Mouse (Mus musculus) midbrain, postnatal 0 days (tissue): Measurements from ENCODE around the gene Atad5. TPM values are rescaled to one million over a fixed set of nuclear protein-coding genes. Genes with fewer than 3 reads are reported as not detected.

Experiments used
- ATAC-seq: fragments of 200-750 bp; cut with Nextera tagmentation; 2 replicates; pipeline ENCODE4 v1.8.0; 2017; ENCODE audit warnings: moderate number of reproducible peaks, mild to moderate bottlenecking, moderate TSS enrichment, moderate library complexity; ENCODE audit not compliant: low FRiP score
- DNase-seq: peaks from one replicate; pipeline ENCODE4 v3.0.0-alpha.2; 2015; ENCODE audit warnings: low spot score
- H3K27ac ChIP-seq: fragments of 300-500 bp; sonication (generic); 2 replicates; pipeline ENCODE4 v1.5.1; 2014; ENCODE audit warnings: low read depth, mild to moderate bottlenecking, low read length, mixed read lengths
- H3K27me3 ChIP-seq: fragments of 300-500 bp; sonication (generic); 2 replicates; pipeline ENCODE4 v1.6.1; 2014; ENCODE audit warnings: low read length, control low read depth, mixed read lengths; ENCODE audit not compliant: insufficient read depth
- H3K36me3 ChIP-seq: fragments of 300-500 bp; sonication (generic); 2 replicates; pipeline ENCODE4 v1.6.1; 2014; ENCODE audit warnings: low read length, control low read depth, mixed read lengths; ENCODE audit not compliant: insufficient read depth
- H3K4me1 ChIP-seq: fragments of 300-500 bp; sonication (generic); 2 replicates; pipeline ENCODE4 v1.6.1; 2014; ENCODE audit warnings: mild to moderate bottlenecking, control low read depth, antibody characterized with exemption, low read length, mixed read lengths; ENCODE audit not compliant: insufficient read depth
- H3K4me2 ChIP-seq: fragments of 300-500 bp; sonication (generic); 2 replicates; pipeline ENCODE4 v1.6.1; 2014; ENCODE audit warnings: low read depth, mild to moderate bottlenecking, low read length, mixed read lengths; ENCODE audit not compliant: poor library complexity, severe bottlenecking
- H3K4me3 ChIP-seq: fragments of 300-500 bp; sonication (generic); 2 replicates; pipeline ENCODE4 v1.5.1; 2014; ENCODE audit warnings: low read depth, mild to moderate bottlenecking, low read length, moderate library complexity
- H3K9ac ChIP-seq: fragments of 300-500 bp; sonication (generic); replicated peaks from 2 replicates; pipeline ENCODE4 v1.6.1; 2014; ENCODE audit warnings: mild to moderate bottlenecking, low read length, moderate library complexity, mixed read lengths; ENCODE audit not compliant: poor library complexity, severe bottlenecking
- H3K9me3 ChIP-seq: fragments of 300-500 bp; sonication (generic); 2 replicates; pipeline ENCODE4 v1.6.1; 2016; ENCODE audit warnings: low read length, control low read depth
- CTCF ChIP-seq: IDR thresholded peaks from 2 replicates; pipeline ENCODE4 v1.5.1; 2016; ENCODE audit warnings: antibody characterized with exemption, mild to moderate bottlenecking
- WGBS: fragments of 180-500 bp; shearing (Covaris S2); extraction: QIAGEN DNeasy Blood & Tissue Kit; methylation state at CpG from one replicate; pipeline ENCODE4 v1.1.7; 2014; 5-methylcytosine and 5-hydroxymethylcytosine counted together
- polyA plus RNA-seq: library from polyadenylated mRNA; unstranded; fragments of >200 nt; fragmentation: Nextera tagmentation; extraction: Ambion mirVana; gene quantifications from 2 replicates; pipeline ENCODE4 v1.2.1, GENCODE M21; 2015
- total RNA-seq: library from RNA; depleted of rRNA; stranded (reverse); fragments of >200 nt; gene quantifications from 2 replicates; pipeline ENCODE4 v1.2.3, GENCODE M21; 2014

Gene Atad5
- total and polyA plus RNA-seq, 2 experiments from 2014 or later: 3.3 to 5.6 TPM

GRCm38 (mm10) chr11:80079751-80080150 lies 9.4 kb upstream of the Atad5 start:
- peak overlapping the region; percentile 87 for H3K4me3 ChIP-seq
- 60% methylated on average over 6 of the region's 6 CpGs for WGBS
- peak overlapping the region; percentile 80 for H3K4me2 ChIP-seq
- H3K9ac ChIP-seq: peak overlapping the region; percentile 78
- H3K36me3 ChIP-seq: no peaks in the 10 kb centered on the region
- no peak overlapping the region for H3K27ac ChIP-seq
- H3K4me1 ChIP-seq: no peaks in the 10 kb centered on the region
- no peaks in the 10 kb centered on the region for H3K27me3 ChIP-seq
- DNase-seq (no peak), ATAC-seq (no peak)
- TF ChIP-seq CTCF: no peak
- H3K9me3 ChIP-seq: no peaks in the 10 kb centered on the region

- TF ChIP-seq CTCF: no peak
These were observed 8.8 kb upstream of the Atad5 start for GRCm38 (mm10) chr11:80080381-80080825.

GRCm38 (mm10) chr11:80080826-80081728 lies 8.1 kb upstream of the Atad5 start, which contains the start of gene Crlf3:
Gene Crlf3, minus strand, starts transcription at chr11:80080991.
- Histone ChIP-seq H3K27me3 (no peaks in the 10 kb centered on the region), H3K9ac (peak within 1 kb of the TSS; percentile 78), H3K4me3 (peak within 1 kb of the TSS; percentile 87), H3K9me3 (no peaks in the 10 kb centered on the region), H3K4me2 (peak within 1 kb of the TSS; percentile 80), H3K27ac (peak within 1 kb of the TSS; percentile 70), H3K4me1 (no peaks in the 10 kb centered on the region), H3K36me3 (no peaks in the 10 kb centered on the region)
- DNase-seq (peak; percentile 90), ATAC-seq (peak; percentile 95)
- WGBS: 5% methylated on average over 55 of the region's 55 CpGs
- TF ChIP-seq CTCF: peak; percentile 45

More at GRCm38 (mm10) chr11:80080381-80080825, 8.8 kb upstream of the Atad5 start:
- Histone ChIP-seq H3K4me2 (peak overlapping the region; percentile 80), H3K27ac (peak overlapping the region; percentile 70; the same call in 1 of the 2 replicates), H3K4me1 (no peaks in the 10 kb centered on the region), H3K36me3 (no peaks in the 10 kb centered on the region), H3K4me3 (peak overlapping the region; percentile 87), H3K9me3 (no peaks in the 10 kb centered on the region), H3K27me3 (no peaks in the 10 kb centered on the region), H3K9ac (peak overlapping the region; percentile 78)
- ATAC-seq (peak; percentile 66), DNase-seq (no peak)
- under 1% methylated on average over 30 of the region's 32 CpGs for WGBS

GRCm38 (mm10) chr11:80081786-80082319 lies 7.3 kb upstream of the Atad5 start:
- H3K4me1 ChIP-seq: no peaks in the 10 kb centered on the region
- H3K4me3 ChIP-seq: no peak overlapping the region
- DNase-seq (no peak), ATAC-seq (no peak)
- no peak overlapping the region for H3K4me2 ChIP-seq
- no peaks in the 10 kb centered on the region for H3K27me3 ChIP-seq
- H3K27ac ChIP-seq: peak overlapping the region; percentile 70; the same call in 1 of the 2 replicates
- H3K36me3 ChIP-seq: no peaks in the 10 kb centered on the region
- H3K9ac ChIP-seq: peak overlapping the region; percentile 78; the same call in 1 of the 2 replicates
- no peak for TF ChIP-seq CTCF
- no peaks in the 10 kb centered on the region for H3K9me3 ChIP-seq
- WGBS: 78% methylated on average over 7 of the region's 7 CpGs

GRCm38 (mm10) chr11:80085356-80086055 lies 3.7 kb upstream of the Atad5 start:
- TF ChIP-seq CTCF: no peak
- Histone ChIP-seq H3K36me3 (no peaks in the 10 kb centered on the region), H3K4me1 (0 out of 2 replicates have a peak, but pooled peaks cover 5% of the 10 kb centered on the region), H3K4me3 (no peak overlapping the region), H3K9me3 (no peaks in the 10 kb centered on the region), H3K9ac (no peak overlapping the region), H3K4me2 (no peak overlapping the region), H3K27ac (no peak overlapping the region), H3K27me3 (no peaks in the 10 kb centered on the region)
- ATAC-seq (no peak), DNase-seq (no peak)
- WGBS: 80% methylated on average over 6 of the region's 6 CpGs
